Mouse (Mus musculus) spleen, postnatal 14 days (tissue): ENCODE measurements around the gene Tap1.
"Not testable (repeated sequence)": the region's sequence is repeated elsewhere in the genome, so short reads cannot be mapped to it uniquely, and the experiment has no call there.

ENCODE experiments used
- DNase-seq, 2 experiments: peaks; one replicate each; pipeline ENCODE4 v3.0.0; 2021 to 2022; ENCODE audit warnings: low spot score in 2 of 2

The Tap1 gene

DNA sequence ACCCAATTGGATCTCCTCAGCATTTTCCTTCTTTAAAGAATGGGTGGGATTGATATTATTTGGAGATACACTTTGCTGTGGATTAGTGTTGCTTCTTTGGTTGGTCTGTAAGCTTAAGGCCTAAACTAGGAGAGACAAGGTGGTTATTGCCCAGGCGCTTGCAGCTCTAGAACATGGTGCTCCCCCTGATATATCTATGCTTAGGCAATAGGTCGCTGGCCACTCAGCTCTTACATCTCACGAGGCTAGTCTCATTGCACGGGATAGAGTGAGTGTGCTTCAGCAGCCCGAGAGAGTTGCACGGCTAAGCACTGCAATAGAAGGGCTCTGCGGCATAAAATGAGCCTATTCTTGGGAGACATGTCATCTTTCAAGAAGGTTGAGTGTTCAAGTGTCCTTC lies 44.7 kb downstream of the Tap1 start:
- DNase-seq: not testable (repeated sequence)

DNA sequence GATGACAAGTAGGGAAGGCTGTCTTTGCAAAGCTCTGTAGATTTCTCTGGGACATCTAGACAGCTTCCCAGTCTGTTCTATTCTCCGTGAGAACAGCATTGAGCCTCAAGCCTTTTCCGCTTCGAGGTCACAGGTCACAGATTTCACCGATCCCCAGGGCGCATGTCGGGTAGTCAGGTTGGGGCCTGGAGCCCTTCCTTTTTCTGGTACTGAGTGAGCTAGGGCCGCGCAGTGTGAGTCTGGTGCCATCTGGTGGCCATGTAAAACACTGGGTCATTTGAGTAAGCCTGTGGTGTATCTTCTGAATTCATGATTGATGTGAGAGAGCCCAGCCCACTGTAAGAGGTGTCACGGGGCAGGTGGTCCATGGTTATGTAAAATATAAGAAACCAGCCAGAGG lies 47.6 kb downstream of the Tap1 start:
- DNase-seq: peak; percentile 62 to 78

- no peak for DNase-seq
These were observed 49.3 kb downstream of the Tap1 start for GRCm38 (mm10) chr17:34236691-34237090.

GRCm38 (mm10) chr17:34237741-34238140 lies 50.4 kb downstream of the Tap1 start:
- no peak for DNase-seq

DNA sequence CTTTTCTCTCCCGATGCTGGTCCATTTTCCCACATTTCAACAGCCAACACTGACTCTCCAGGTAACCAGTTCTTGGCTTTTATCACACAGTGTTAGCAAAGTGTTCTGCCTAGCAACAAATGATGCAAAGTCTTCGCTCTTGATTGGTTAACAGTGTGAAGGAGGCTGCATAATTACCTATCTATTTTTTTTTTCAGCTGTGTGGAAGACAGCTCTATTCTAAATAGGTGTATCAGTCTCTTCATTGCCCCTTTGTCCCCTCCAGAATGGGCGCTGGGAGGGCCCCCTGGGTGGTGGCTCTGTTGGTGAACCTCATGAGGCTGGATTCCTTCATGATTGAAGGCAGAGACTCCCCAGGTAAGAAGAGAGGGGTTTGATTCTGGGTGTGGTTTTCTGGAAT lies 51.4 kb downstream of the Tap1 start, which contains the start of gene H2-Ob:
TSS of gene H2-Ob (plus strand) at position 198 of the 400 bp plus-strand sequence.
- peak in 1 of 2 experiments; percentile 54 for DNase-seq

- DNase-seq: no peak
These were observed 52.3 kb downstream of the Tap1 start for GRCm38 (mm10) chr17:34239601-34240041.

GRCm38 (mm10) chr17:34240366-34240765 lies 53.0 kb downstream of the Tap1 start:
- DNase-seq: no peak

DNA sequence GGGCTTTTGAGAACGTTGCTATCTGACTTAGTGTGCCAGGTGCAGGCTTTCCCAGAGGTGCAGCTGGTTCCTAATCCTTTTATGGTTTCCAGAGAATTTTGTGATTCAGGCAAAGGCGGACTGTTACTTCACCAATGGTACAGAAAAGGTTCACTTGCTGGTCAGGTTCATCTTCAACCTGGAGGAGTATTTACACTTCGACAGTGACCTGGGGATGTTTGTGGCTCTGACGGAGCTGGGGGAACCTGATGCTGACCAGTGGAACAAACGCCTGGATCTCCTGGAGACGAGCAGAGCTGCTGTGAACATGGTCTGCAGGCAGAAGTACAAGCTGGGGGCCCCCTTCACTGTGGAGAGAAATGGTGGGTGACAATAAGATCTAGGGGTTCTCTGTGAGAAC lies 53.6 kb downstream of the Tap1 start:
- no peak for DNase-seq

- DNase-seq: no peak
These were observed 57.3 kb downstream of the Tap1 start for GRCm38 (mm10) chr17:34244656-34245055.
